Mouse (Mus musculus): ENCODE results near the gene Inpp4b.
A peak's percentile ranks its signal among the peaks of the same experiment; 100 is the strongest.

Gene Inpp4b

GRCm38 (mm10) chr8:81342236-81342998 is at the start of gene Inpp4b:
Gene Inpp4b (plus strand): TSS chr8:81342556.
- DNase-seq (ENCODE audit: low spot score) = peak; percentile 5

- no peak for DNase-seq (ENCODE audit: low spot score)
Observed at GRCm38 (mm10) chr8:81335250-81335649, 7.1 kb upstream of the Inpp4b start.

DNA sequence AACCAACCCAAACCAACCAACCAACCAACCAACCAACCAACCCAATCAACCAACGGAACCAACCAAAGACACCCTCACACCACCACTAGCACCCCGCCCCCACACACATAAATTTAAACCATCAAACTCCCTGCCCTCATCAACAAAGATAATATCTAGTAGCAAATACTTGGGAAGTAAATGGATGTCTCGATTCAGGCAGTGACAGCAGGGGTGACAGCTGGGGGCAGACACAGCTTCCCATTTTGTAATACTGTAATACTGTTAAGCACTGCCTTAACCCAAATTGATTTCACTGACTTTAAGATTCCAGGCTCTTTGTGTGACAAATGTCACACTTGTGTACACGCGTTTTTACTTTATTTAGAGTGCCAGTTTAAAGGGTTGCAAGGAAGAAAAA is 1.2 kb upstream of the Inpp4b start:
- DNase-seq (ENCODE audit: low spot score) = no peak

DNA sequence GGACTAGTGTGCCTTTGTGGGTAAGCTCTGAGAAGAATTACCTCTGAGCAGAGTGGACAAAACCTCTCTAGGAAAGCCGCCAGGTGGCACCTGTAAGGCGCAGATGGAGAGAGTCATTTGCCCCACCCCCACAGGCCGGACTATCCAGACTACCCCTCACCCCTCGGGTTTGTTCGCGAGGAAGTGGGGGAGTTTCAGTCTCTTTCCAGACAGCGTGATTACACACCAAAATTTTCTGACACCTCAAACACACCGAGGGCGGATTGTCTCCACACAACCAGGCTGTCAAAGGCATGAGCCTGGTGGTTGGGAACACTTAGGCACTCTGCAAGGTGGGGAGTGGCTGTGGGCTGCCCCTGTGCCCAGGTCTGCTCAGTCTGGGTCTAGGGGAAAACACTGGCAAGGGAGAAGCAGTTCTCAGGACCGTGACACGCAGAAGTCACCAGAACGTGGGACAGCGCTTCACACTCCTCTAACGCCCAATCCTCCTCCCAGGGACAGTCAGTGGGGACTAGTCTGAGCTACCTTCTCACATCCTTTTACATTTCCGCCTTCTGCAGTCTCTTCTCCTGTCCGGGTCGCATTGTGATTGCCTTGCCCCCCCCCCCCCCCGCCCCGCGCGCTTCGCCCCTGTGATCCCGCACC is 643 bp upstream of the Inpp4b start:
- no peak for DNase-seq (ENCODE audit: low spot score)

- no peak for DNase-seq (ENCODE audit: low spot score)
Observed at GRCm38 (mm10) chr8:81342999-81343302, 595 bp downstream of the Inpp4b start.

DNA sequence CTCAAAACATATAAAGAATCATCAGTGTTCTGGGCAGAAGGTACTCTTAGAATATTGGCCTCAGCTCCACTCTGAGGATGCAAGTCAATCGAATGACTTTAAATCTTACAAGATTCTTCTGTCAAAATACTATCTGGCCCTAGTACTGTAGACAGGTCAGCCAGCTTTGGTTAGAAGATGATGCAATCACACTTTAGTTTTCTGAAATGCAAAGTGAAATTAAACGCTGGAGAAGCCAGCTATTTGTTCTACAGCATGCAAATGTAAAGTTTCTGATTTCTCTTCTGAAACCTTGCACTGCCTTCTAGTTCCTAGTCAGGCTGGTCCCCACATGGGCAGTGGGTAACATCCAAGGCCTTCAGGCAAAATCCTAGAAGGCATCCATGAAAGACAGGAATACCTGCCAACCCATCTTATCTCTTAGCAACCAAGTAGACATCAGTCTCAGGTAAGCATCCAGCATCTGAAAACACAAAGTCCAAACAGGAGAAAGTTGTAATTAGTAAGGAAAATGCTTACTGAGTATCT is 2.9 kb downstream of the Inpp4b start:
- DNase-seq (ENCODE audit: low spot score) = no peak

DNA sequence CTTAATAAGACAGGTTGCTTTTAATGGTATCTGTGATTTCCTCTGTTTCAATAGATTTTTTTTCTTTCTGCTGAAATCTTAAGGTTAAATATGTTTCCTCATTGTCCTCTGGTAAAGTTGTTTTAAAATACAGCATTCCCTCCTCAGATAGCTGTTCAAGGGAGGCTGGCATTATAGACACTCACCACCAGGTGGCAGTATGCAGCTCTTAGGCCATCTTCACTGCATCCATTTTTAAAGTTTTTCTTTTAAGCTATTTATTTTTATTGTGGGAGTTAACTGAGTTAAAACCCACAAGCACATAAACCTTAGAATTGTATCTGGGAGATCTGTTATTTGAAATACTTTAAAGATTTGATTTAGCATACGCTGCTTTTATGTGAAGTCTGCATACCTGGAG is 7.1 kb downstream of the Inpp4b start:
- no peak for DNase-seq (ENCODE audit: low spot score)

- no peak for DNase-seq (ENCODE audit: low spot score)
Observed at GRCm38 (mm10) chr8:81353460-81353859, 11.1 kb downstream of the Inpp4b start.

- DNase-seq (ENCODE audit: low spot score) = no peak
Observed at GRCm38 (mm10) chr8:81358108-81358507, 15.8 kb downstream of the Inpp4b start.

DNA sequence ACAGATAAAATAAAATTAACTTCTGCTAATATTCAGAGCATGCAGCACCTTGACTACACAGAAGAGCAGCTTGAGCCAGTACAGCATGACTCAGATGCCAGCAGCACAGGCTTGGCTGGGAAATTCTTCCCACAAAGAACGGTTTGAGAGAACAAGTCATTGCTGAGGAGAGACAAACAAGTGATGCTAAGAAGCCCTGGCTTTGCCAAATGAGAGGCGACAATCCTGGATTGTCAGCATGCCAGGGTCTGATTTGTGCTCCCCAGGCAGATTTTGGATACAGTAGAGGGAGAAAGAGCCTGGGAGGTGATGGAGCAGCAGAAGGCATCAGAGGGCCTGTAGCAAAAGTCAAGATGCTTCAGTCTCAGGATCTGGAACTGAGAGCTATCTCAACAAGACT is 18.2 kb downstream of the Inpp4b start:
- no peak for DNase-seq (ENCODE audit: low spot score)

- no peak for DNase-seq (ENCODE audit: low spot score)
Observed at GRCm38 (mm10) chr8:81361162-81361561, 18.8 kb downstream of the Inpp4b start.

GRCm38 (mm10) chr8:81370607-81371006 is 28.3 kb downstream of the Inpp4b start:
- DNase-seq (ENCODE audit: low spot score) = no peak

GRCm38 (mm10) chr8:81371844-81372243 is 29.5 kb downstream of the Inpp4b start:
- no peak for DNase-seq (ENCODE audit: low spot score)

DNA sequence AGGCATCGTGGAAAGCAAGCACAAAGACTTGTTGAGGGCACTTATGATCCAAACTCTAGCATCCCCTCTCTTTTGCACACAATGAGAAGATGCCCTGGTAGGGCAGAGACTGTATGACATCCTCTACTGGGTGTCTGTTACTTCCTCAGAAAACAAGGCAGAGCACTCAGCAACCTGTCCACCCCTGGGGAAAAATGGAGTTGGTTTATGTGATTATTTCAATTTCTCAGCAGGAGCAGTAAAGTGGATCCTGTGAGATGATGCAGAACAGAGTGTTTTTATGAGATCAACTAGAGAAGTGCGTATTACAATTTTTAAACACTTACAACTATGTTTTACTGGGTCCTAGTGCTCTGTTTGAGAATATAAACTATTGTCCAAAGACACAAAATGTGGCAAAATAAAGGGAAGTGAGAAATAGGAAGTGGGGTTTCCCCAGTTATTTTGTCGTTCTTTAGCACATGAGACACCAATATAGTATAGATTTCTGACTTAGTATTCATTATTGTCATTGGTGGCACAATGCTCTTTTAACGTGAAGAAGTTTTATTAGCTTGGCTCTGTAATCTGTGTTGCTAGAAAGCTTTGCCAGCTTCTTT is 32.6 kb downstream of the Inpp4b start:
- no peak for DNase-seq (ENCODE audit: low spot score)

DNA sequence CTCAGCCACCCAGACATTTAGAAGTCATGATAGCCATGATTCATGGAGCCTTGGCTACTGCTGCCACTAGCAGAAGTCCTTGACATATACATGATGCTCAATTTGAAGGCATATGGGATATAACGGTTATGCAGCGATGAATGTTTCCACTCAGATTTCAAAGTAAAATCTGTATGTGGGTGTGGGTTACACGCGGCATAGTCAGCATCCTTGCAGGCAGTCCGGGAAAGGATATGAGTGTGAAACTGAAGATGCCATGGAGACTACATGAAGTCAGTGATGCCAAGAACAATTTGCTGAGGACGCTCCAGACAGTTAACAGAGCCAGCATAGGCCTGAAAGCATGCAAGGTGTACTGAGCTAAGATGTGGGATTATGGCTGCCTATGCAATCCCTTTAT is 46.6 kb downstream of the Inpp4b start:
- DNase-seq (ENCODE audit: low spot score) = no peak

DNA sequence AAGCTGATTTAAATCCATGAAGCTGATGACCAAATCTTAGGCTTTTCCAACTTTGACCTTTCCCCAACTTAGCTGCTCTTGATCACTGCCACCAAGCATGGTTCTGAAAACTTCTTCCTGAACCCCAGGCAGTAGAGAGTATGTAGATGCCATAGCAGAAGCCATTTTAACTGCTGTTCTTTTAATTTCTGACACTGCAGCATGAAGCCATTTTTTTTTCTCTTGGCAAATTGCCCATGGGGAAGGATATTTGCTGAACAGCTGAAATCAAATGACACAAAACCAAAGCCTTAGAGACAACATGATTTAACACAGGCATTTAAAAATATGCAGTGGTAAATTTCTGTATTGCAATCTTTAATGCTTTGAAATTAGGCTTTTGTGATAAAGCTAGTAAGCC is 56.7 kb downstream of the Inpp4b start:
- DNase-seq (ENCODE audit: low spot score) = no peak

GRCm38 (mm10) chr8:81399501-81399900 is 57.1 kb downstream of the Inpp4b start:
- DNase-seq (ENCODE audit: low spot score) = no peak

- no peak for DNase-seq (ENCODE audit: low spot score)
Observed at GRCm38 (mm10) chr8:81412707-81413106, 70.4 kb downstream of the Inpp4b start.

DNA sequence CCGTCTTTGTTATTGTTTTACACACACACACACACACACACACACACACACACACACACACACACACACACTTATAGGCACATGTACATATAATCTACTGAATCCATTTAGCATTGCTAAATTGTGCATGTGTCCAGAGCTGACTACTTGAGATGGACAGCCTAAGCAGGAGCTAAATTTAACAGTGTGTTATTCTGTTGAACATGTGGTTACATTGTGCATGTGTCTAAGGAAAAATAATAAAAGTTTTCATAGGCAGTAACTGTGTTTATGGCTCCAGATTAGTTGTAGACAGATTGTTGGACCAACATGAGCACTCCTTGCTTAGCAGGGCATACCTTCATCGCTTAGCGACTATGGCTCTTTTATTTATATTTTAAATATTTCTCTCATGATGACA is 101.6 kb downstream of the Inpp4b start:
- DNase-seq (ENCODE audit: low spot score) = no peak

DNA sequence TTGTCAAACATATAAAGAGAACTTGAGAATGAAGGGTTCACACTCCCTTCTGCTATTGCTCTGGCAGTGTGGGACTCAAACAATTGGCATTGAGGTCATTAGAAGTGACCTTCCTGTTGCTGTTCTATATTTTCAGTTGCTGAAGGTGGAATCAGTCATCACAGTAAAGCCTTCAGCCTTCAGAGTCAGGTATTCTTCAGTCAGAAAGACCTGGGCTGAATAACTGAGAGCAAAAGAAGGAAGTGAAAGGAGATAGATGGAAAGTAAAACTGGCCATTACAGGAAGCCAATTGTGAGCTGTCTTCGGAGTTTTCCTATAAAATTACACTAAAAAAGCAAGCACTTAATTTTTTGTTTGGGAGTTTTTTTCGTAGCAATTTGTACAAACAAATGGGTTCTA is 107.4 kb downstream of the Inpp4b start:
- no peak for DNase-seq (ENCODE audit: low spot score)

GRCm38 (mm10) chr8:81452082-81452481 is 109.7 kb downstream of the Inpp4b start:
- peak; percentile 6 for DNase-seq (ENCODE audit: low spot score)

GRCm38 (mm10) chr8:81454830-81455229 is 112.5 kb downstream of the Inpp4b start:
- DNase-seq (ENCODE audit: low spot score) = no peak

DNA sequence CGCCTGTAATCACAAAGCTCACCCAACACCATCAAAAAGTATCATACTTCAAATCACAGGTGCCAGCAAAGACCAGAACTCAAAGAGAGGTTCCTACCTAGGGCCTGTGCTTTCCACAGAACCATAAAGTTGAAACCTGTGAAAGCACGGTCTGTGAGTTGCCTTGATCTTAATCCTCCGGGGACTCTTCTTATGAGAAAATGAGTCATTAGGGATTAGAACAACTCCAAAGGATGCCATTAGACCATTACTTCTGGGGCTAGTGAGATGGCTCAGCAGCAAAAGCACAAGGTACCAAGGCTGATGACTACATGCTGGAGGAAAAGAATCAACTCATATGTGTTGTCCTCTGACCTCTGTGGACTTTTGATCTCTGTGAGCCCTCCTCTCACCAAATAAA is 121.4 kb downstream of the Inpp4b start:
- no peak for DNase-seq (ENCODE audit: low spot score)
